Mouse (Mus musculus): ENCODE data around the gene Gadd45a.

DNA sequence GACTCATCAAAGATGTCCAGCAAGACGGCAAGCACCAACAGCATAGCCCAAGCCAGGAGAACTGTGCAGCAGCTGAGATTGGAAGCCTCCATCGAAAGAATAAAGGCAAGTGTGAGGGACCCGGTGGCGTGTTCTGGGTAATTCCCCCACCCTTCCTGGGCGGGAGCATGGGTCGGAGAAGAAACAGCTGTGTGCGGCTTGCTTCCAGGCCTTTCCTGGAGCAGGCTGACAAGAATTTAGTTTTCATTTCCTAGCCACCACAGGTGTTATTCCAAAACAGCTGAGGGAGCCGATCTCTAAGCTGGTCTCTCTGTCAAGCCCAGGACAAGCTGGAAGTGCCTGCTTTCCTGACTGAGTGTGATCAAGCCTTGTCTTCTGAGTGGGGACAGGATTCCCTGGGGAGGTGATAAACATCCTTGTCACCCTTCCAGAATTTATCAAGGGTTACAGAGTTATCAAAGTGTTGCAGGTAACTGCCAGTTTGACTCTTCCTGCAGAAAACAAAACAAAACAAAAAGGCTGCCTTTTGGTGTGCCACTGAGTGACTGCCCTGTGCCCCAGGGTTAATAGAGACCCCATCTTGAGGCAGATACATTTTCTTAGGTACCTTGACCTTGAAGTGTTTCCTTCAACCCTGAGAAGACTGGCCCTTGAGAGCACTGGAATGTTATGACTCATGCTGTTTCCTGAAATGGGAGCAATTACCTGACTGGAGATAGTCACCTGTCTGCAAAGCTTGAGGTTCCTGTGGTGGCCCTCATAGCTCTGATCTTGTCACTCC, 21.3 kb downstream of the Gadd45a start:
- TF ChIP-seq POLR2A (IDR thresholded peaks at IDR 0.05; ENCODE audit: insufficient read length, low read depth) (peak; percentile 26), SRF (IDR thresholded peaks at IDR 0.05; ENCODE audit: control insufficient read depth, insufficient read length, low read depth) (no peak), MAX (IDR thresholded peaks at IDR 0.05; ENCODE audit: low read depth) (no peak), USF1 (IDR thresholded peaks at IDR 0.05; ENCODE audit: low read depth) (no peak), TCF12 (IDR thresholded peaks at IDR 0.05; ENCODE audit: insufficient read depth, poor library complexity, severe bottlenecking) (peak; percentile 92), POLR2AphosphoS2 (IDR thresholded peaks at IDR 0.05; ENCODE audit: insufficient read length, low read depth) (no peak), MYOD1 (IDR thresholded peaks at IDR 0.05; ENCODE audit: control insufficient read depth in 1 of 3, insufficient read length in 2 of 3, low read depth in 2 of 3) (peak in 2 of 3 experiments; percentile 77 to 84), REST (IDR thresholded peaks at IDR 0.05; ENCODE audit: insufficient read depth, insufficient read length) (no peak)

Data from myocyte (in vitro differentiated cells).